Mouse (Mus musculus): ENCODE measurements around the gene Pacsin2.

The Pacsin2 gene

DNA sequence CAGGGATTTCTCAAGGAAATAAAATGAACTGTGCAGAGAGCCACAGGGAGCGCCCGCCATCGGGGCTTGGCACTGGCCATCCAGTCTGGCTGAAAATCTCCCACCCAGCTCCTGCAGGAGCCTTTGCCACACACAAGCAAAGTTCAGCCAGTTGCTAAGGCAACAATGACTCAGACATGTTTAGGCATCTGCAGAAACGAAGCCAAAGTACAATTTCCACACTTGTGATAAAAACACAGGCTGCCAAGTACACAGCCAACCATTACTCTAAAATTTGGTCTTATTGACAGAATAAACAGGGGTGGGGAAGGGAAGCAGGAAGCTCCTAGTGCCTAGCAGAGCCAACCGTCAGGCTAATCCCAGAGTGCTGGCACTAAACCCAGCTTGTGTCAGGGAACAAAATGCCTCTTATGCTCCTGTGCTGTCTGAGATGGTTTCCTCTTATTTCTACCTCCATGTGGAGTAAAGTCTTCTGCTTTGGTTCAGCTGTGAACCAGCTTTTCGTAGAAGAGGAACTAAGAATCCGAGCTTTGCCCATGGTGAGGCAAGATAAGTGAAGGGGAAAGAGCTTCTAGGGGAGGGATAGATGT lies 12.7 kb downstream of the Pacsin2 start:
- DNase-seq (ENCODE audit: low spot score in 2 of 2), result no peak

DNA sequence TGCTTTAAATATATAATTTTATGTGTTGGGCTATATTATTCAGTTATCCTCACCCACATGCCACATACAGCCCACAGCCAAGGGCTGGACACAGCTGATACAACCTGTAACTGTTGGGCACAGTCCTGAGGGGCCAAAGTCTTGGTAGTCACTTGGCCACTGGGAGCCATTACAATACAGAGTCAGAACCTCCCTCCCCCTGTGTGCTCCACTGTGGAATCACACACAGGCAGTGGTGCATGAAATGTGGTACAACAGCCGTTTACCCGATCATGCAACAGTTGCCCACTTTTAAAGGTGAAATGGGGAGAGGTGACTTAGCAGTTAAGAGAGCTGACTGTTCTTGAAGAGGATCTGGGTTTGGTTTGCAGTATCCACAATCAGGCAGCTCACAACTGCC lies 14.4 kb downstream of the Pacsin2 start:
- DNase-seq (ENCODE audit: low spot score in 2 of 2), result no peak

- no peak for DNase-seq (ENCODE audit: low spot score in 2 of 2)
Observed at GRCm38 (mm10) chr15:83448646-83449045, 15.8 kb downstream of the Pacsin2 start.

DNA sequence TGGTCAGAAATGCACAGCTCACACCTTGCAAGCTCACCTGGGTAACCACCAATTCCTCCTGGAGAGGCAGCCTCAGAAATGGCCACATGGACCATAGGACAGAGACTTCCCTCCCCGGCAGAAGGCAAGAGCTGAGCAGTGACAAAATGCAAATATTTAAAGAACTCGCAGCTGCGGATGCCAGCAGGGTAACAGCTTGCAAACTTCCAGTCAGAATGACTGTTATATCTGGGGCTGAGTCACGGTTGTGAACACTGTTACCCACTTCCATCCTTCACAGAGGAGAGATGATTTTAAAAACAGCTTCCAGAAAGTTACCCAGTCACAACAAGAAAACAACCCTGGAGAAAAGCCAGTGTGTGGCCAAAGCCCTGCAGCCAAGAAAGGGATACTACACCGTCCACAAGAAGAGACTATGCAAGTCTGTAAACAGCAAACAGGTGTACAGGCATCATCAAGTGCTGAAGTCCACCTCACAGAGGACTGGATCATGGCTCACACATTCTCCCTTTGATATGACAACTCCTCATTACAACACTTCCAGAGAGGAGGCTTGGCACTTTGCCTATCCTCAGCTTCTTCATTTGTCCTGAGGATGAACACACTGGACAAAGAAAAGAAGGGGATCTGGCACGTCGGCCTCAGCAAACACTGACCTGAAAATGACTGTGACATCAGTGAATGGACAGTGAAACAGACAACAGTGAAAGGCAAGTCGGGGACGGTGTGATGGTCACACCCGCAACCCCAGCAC lies 16.4 kb downstream of the Pacsin2 start:
- DNase-seq (ENCODE audit: low spot score in 2 of 2), result peak in 1 of 2 experiments; percentile 39

DNA sequence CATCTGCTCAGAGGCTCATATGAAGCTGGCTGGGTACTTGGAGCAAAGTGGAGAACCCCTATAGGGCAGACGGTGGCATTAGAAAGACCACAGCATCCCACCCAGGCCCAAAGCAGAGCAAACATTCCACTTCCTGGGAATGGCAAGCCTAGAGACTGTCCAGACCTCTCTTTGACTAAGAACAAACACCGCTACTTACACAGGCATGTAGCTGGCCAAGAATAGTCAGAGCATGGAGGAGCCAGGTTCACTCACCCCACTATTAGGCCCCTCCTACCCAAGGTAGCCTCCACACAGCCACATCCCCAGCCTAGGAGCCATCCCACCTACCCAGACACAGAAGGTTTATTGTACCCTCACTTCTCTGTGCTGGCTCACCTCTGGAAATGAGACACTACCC lies 18.5 kb downstream of the Pacsin2 start:
- DNase-seq (ENCODE audit: low spot score in 2 of 2), result no peak

DNA sequence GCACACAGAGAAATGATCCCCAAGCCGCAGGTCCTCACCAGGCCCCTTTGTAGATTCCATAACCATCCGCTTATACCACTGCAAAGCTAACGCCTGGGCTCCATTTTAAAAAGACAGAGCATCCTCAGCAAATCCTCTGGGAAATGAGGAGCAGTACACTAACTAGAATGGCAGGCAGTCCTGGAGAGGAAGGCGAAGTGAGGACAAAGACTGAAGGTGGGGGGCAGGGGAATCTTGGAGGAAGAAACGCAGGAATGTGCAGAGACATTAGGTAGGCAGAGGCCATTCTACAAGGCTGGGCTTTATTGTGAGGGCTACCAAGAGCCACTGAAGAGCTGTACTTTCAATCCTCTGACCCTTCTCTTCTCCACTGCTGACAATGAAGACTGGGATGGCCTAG lies 19.0 kb downstream of the Pacsin2 start:
- no peak for DNase-seq (ENCODE audit: low spot score in 2 of 2)

DNA sequence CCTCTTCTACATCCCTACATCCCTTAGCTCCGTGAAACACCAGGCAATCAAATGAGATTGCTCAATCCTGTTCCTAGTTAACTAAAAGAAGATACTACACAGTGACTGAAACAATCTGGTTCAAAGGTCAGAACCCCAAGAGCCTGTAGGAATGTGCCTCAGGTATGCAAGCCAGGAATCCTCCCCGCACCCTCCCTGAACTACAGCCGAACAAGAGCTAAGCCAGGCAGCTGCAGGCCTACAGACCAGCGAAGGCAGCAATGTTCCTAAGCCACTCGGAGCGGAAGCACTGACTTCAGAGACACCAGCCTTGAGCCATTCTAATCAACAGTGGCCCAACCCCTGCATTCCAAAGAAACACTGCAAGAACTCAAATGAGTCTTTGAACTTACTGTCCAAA lies 20.0 kb downstream of the Pacsin2 start:
- no peak for DNase-seq (ENCODE audit: low spot score in 2 of 2)

GRCm38 (mm10) chr15:83442495-83443037 lies 21.8 kb downstream of the Pacsin2 start:
- no peak for DNase-seq (ENCODE audit: low spot score in 2 of 2)

GRCm38 (mm10) chr15:83440726-83441125 lies 23.7 kb downstream of the Pacsin2 start:
- DNase-seq (ENCODE audit: low spot score in 2 of 2), result no peak

GRCm38 (mm10) chr15:83436541-83436940 lies 27.9 kb downstream of the Pacsin2 start:
- no peak for DNase-seq (ENCODE audit: low spot score in 2 of 2)

GRCm38 (mm10) chr15:83435324-83436090 lies 28.9 kb downstream of the Pacsin2 start:
- DNase-seq (ENCODE audit: low spot score in 2 of 2), result no peak

GRCm38 (mm10) chr15:83434692-83435091 lies 29.7 kb downstream of the Pacsin2 start:
- DNase-seq (ENCODE audit: low spot score in 2 of 2), result no peak

GRCm38 (mm10) chr15:83433344-83433743 lies 31.1 kb downstream of the Pacsin2 start:
- DNase-seq (ENCODE audit: low spot score in 2 of 2), result no peak

- no peak for DNase-seq (ENCODE audit: low spot score in 2 of 2)
Observed at GRCm38 (mm10) chr15:83432231-83433031, 32.0 kb downstream of the Pacsin2 start.

DNA sequence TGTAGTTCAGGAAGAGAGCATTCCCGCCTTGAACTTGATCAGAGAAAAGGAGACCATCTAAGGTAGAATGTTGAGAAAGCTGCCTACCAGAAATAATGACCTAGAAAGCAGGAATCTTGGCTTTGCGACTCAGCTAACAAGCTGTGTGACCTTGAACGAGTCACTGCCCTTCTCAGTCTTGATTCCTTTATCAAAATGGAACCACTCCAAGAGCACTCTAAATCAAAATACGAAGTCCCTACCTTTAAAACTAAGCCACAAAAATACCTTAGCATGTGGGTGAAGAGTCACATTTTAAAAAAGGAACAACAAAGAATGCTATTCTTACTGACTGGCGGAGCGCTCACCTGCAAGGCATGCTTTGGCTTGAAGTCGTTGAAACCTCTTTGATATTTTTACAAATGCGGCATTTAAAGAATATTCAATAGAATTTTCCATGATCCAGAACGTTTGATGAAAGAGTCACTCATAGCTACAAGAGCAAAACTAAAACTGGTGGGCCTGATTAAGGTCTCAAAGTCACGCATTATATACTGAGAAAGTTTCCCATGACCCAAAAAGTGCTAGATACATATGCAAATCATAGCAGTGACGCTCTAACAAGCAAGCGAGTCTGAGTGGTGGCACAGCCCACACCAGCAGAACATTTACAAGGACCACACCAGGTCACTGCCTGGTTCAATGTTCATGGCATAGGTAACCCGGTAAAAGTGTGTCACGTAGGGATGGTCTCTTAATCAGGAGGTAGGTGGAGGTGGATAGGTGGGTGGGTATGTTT lies 33.2 kb downstream of the Pacsin2 start:
- no peak for DNase-seq (ENCODE audit: low spot score in 2 of 2)

GRCm38 (mm10) chr15:83430419-83430818 lies 34.0 kb downstream of the Pacsin2 start:
- no peak for DNase-seq (ENCODE audit: low spot score in 2 of 2)

DNA sequence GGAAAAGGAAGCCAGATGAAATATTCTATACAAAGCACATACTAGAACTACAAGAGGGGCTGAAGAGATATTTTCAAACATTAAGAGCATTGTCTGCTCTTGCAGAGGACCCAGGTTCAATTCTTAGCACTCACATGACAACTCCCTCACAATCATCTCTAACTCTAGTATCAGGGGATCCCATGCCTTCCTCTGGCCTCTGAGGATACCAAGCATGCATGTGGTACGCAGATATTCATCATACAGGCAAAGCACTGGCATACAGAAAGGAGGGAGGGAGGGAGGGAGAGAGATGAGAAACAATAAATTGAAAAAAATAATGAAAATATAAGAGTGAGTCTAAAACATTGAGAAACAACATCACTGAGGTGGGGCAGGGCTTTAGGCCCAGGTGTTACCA lies 35.8 kb downstream of the Pacsin2 start:
- DNase-seq (ENCODE audit: low spot score in 2 of 2), result no peak

GRCm38 (mm10) chr15:83427294-83428163 lies 36.9 kb downstream of the Pacsin2 start:
- no peak for DNase-seq (ENCODE audit: low spot score in 2 of 2)

- DNase-seq (ENCODE audit: low spot score in 2 of 2), result no peak
Observed at GRCm38 (mm10) chr15:83425794-83426193, 38.6 kb downstream of the Pacsin2 start.

DNA sequence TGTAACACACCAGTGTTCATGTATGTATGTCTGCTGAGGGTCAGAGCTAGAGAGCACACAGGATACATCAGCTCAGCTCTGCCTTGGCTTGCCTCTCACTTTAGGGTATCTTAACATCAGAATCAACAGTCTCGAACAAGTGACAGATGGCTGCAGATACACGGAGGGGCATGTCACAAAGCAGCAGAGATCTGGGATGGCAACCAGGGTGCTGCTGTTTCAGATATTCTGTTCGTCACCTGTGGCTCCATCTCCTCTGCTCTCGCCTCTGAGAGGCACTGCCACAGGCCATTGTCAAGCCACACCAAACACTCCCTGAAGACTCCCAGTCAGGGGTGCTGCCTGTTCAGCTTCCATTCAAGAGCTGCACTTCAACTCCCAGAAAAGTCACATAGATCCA lies 39.1 kb downstream of the Pacsin2 start:
- no peak for DNase-seq (ENCODE audit: low spot score in 2 of 2)
